Mouse (Mus musculus): ENCODE results near the gene Ube2v1.

Ube2v1 gene

GRCm38 (mm10) chr2:167631591-167632448, at the start of gene Ube2v1:
TSS of gene Ube2v1 (minus strand) at chr2:167632095.
- in situ Hi-C loops (cut with MboI): no loop called here

- in situ Hi-C loops (cut with MboI): loop anchor here (5.0 to 10.0 kb wide), 2 partner anchors 217 to 334 kb away; partner anchors contain the start of gene Ripor3
Measured at GRCm38 (mm10) chr2:167680657-167681056, 48.8 kb upstream of the Ube2v1 start.

- in situ Hi-C loops (cut with MboI): loop anchor here (5.0 to 10.0 kb wide), 4 partner anchors 38 to 335 kb away; partner anchors contain the start of genes Ripor3 and Snai1
Measured at GRCm38 (mm10) chr2:167679902-167680430, 48.1 kb upstream of the Ube2v1 start.

- in situ Hi-C loops (cut with MboI): loop anchor here (5.0 to 10.0 kb wide), 2 partner anchors 36 to 144 kb away; partner anchors contain the start of gene Snai1
Measured at GRCm38 (mm10) chr2:167678600-167678999, 46.7 kb upstream of the Ube2v1 start.

GRCm38 (mm10) chr2:167675120-167675909, 43.4 kb upstream of the Ube2v1 start:
- in situ Hi-C loops (cut with MboI): loop anchor here (5.0 to 10.0 kb wide), 2 partner anchors 33 to 141 kb away; partner anchors contain the start of gene Snai1

- in situ Hi-C loops (cut with MboI): loop anchor here (10.0 kb wide), 1 partner anchor 137 kb away; the partner anchor contains the start of gene Snai1
Measured at GRCm38 (mm10) chr2:167672212-167672685, 40.4 kb upstream of the Ube2v1 start.

GRCm38 (mm10) chr2:167671101-167671633, 39.3 kb upstream of the Ube2v1 start:
- in situ Hi-C loops (cut with MboI): loop anchor here (10.0 kb wide), 1 partner anchor 136 kb away; the partner anchor contains the start of gene Snai1

GRCm38 (mm10) chr2:167669398-167669797, 37.5 kb upstream of the Ube2v1 start:
- in situ Hi-C loops (cut with MboI): no loop called here

GRCm38 (mm10) chr2:167668426-167668825, 36.5 kb upstream of the Ube2v1 start:
- in situ Hi-C loops (cut with MboI): no loop called here

- in situ Hi-C loops (cut with MboI): no loop called here
Measured at GRCm38 (mm10) chr2:167665972-167666713, 34.2 kb upstream of the Ube2v1 start.

GRCm38 (mm10) chr2:167662713-167663112, 30.8 kb upstream of the Ube2v1 start:
- in situ Hi-C loops (cut with MboI): no loop called here

GRCm38 (mm10) chr2:167661270-167662203, 29.6 kb upstream of the Ube2v1 start, which contains the start of gene Gm20431:
TSS of gene Gm20431 (minus strand) at chr2:167661496.
- in situ Hi-C loops (cut with MboI): no loop called here

GRCm38 (mm10) chr2:167660611-167660971, 28.7 kb upstream of the Ube2v1 start:
- in situ Hi-C loops (cut with MboI): no loop called here

GRCm38 (mm10) chr2:167659847-167660610, 28.1 kb upstream of the Ube2v1 start:
- in situ Hi-C loops (cut with MboI): no loop called here

- in situ Hi-C loops (cut with MboI): no loop called here
Measured at GRCm38 (mm10) chr2:167659177-167659846, 27.4 kb upstream of the Ube2v1 start.

GRCm38 (mm10) chr2:167658712-167659111, 26.8 kb upstream of the Ube2v1 start:
- in situ Hi-C loops (cut with MboI): no loop called here

- in situ Hi-C loops (cut with MboI): no loop called here
Measured at GRCm38 (mm10) chr2:167657973-167658372, 26.1 kb upstream of the Ube2v1 start.

Data from mature B cell (primary cell).